Mouse (Mus musculus) stomach, embryonic 14.5 days (tissue): ENCODE data around the gene Thsd7a. TPM values are rescaled to one million over a fixed set of nuclear protein-coding genes. Genes with fewer than 3 reads are reported as not detected.
A peak's percentile ranks its signal among the peaks of the same experiment; 100 is the strongest.

Experiments
- ATAC-seq: fragments of 200-750 bp; cut with Nextera tagmentation; 2 replicates; pipeline ENCODE4 v1.8.0; 2017; ENCODE audit warnings: low read depth, moderate TSS enrichment; ENCODE audit not compliant: insufficient number of reproducible peaks, insufficient read depth, low FRiP score
- H3K27ac ChIP-seq: fragments of 300-500 bp; sonication (generic); 2 replicates; pipeline ENCODE4 v1.5.1; 2014; ENCODE audit warnings: mild to moderate bottlenecking, low read length, moderate library complexity, mixed read lengths
- H3K27me3 ChIP-seq: fragments of 300-500 bp; sonication (generic); 2 replicates; pipeline ENCODE4 v1.6.1; 2014; ENCODE audit warnings: low read length, control low read depth, mixed read lengths; ENCODE audit not compliant: control insufficient read depth, insufficient read depth
- H3K36me3 ChIP-seq: fragments of 300-500 bp; sonication (generic); 2 replicates; pipeline ENCODE4 v1.6.1; 2014; ENCODE audit warnings: mild to moderate bottlenecking, control low read depth, low read length, moderate library complexity, mixed read lengths; ENCODE audit not compliant: control insufficient read depth, insufficient read depth
- H3K4me1 ChIP-seq: fragments of 300-500 bp; sonication (generic); 2 replicates; pipeline ENCODE4 v1.6.1; 2014; ENCODE audit warnings: low read length, control low read depth, mixed read lengths; ENCODE audit not compliant: control insufficient read depth, insufficient read depth
- H3K4me2 ChIP-seq: fragments of 300-500 bp; sonication (generic); replicated peaks from 2 replicates; pipeline ENCODE4 v1.6.1; 2014; ENCODE audit warnings: low read depth, low read length, control low read depth
- H3K4me3 ChIP-seq: fragments of 300-500 bp; sonication (generic); 2 replicates; pipeline ENCODE4 v1.5.1; 2014; ENCODE audit warnings: low read depth, low read length, control low read depth
- H3K9ac ChIP-seq: fragments of 300-500 bp; sonication (generic); replicated peaks from 2 replicates; pipeline ENCODE4 v1.6.1; 2014; ENCODE audit warnings: low read depth, mild to moderate bottlenecking, control low read depth, low read length, moderate library complexity, mixed read lengths
- H3K9me3 ChIP-seq: fragments of 300-500 bp; sonication (generic); 2 replicates; pipeline ENCODE4 v1.6.1; 2016; ENCODE audit warnings: low read depth, low read length, control low read depth; ENCODE audit not compliant: control insufficient read depth
- WGBS: fragments of 180-500 bp; shearing (Covaris S2); extraction: QIAGEN DNeasy Blood & Tissue Kit; methylation state at CpG from one replicate; pipeline ENCODE4 v1.1.7; 2014; 5-methylcytosine and 5-hydroxymethylcytosine counted together
- polyA plus RNA-seq: library from polyadenylated mRNA; unstranded; fragments of >200 nt; fragmentation: Nextera tagmentation; extraction: Ambion mirVana; gene quantifications from 2 replicates; pipeline ENCODE4 v1.2.1, GENCODE M21; 2014

Thsd7a gene
- polyA plus RNA-seq, result 4.1 and 4.4 TPM in 2 replicates

DNA sequence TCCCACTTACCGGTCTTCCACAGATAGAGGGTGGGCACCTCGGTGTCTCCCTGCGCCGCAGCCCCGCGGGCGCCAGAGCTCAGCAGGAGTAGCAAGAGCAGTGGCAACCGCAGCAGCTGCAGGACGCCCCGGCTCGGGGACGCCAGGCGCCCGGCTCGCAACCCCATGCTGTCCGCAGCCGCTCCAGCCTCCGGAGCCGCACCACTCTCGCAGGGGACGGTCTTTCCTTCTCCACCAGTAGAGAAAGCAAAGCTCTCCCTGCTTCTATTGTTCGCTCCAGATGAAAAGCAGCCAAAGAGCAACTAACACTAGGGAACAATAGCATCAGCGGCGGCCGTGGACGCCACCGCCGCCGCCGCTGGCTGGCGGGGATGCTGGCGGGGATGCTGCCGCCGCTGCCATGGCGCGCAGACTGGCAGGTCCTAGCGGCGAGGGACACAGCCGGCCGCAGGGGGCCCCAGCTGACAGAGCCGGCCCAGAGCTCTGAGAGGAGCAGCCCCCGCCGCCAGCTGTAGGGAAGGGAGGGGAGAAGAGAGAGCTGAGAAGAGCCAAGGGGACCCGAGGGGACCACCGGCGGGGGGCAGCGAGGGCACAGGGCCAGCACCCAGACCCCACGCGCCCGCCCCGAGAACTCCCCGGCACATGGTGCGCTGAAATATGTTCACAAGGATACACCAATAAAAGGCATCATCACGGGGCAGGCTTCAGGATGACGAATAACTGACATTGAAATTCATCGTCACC is at the start of gene Thsd7a:
TSS of gene Thsd7a (minus strand) at position 624 of the 744 bp plus-strand sequence.
- Histone ChIP-seq H3K4me2 (peak within 1 kb of the TSS; percentile 83), H3K9me3 (no peaks in the 10 kb centered on the region), H3K27me3 (no peaks in the 10 kb centered on the region), H3K4me1 (no peaks in the 10 kb centered on the region), H3K36me3 (no peaks in the 10 kb centered on the region), H3K9ac (peak within 1 kb of the TSS; percentile 39), H3K27ac (peak within 1 kb of the TSS; percentile 11; the same call in 1 of the 2 replicates), H3K4me3 (peak within 1 kb of the TSS; percentile 47)
- WGBS, result under 1% methylated on average over 56 of the region's 56 CpGs
- peak; percentile 80 for ATAC-seq

DNA sequence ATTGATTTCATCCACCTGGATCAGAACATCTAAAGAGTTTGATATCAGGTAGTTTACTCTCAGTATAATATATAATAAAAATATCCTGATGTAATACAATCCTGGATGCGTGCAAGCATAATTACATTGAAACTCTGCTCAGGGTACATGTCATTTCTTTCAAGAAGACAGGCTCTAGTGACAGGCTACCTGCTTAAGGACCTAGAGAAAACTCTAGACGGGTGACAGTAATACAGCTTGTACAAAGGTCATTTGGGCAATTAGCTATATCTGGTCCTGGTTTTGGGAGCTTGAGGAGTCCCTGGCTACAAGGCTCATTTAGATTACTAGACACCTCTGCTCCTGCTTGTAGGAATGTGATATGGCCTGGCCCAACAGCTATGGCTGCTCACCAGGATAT is 37.9 kb upstream of the Thsd7a start:
- no peaks in the 10 kb centered on the region for H3K9me3 ChIP-seq
- no peaks in the 10 kb centered on the region for H3K27me3 ChIP-seq
- H3K4me2 ChIP-seq, result no peak overlapping the region
- no peaks in the 10 kb centered on the region for H3K36me3 ChIP-seq
- 56% methylated on average over 2 of the region's 2 CpGs for WGBS
- no peak overlapping the region for H3K27ac ChIP-seq
- H3K4me3 ChIP-seq, result no peak overlapping the region
- H3K4me1 ChIP-seq, result no peaks in the 10 kb centered on the region
- no peak for ATAC-seq
- H3K9ac ChIP-seq, result no peak overlapping the region

GRCm38 (mm10) chr6:12786378-12786982 is 37.3 kb upstream of the Thsd7a start:
- Histone ChIP-seq H3K9me3 (no peaks in the 10 kb centered on the region), H3K9ac (no peak overlapping the region), H3K27ac (no peak overlapping the region), H3K4me1 (no peaks in the 10 kb centered on the region), H3K4me3 (no peak overlapping the region), H3K4me2 (no peak overlapping the region), H3K27me3 (no peaks in the 10 kb centered on the region), H3K36me3 (no peaks in the 10 kb centered on the region)
- no peak for ATAC-seq
- 74% methylated on average over 2 of the region's 2 CpGs for WGBS

DNA sequence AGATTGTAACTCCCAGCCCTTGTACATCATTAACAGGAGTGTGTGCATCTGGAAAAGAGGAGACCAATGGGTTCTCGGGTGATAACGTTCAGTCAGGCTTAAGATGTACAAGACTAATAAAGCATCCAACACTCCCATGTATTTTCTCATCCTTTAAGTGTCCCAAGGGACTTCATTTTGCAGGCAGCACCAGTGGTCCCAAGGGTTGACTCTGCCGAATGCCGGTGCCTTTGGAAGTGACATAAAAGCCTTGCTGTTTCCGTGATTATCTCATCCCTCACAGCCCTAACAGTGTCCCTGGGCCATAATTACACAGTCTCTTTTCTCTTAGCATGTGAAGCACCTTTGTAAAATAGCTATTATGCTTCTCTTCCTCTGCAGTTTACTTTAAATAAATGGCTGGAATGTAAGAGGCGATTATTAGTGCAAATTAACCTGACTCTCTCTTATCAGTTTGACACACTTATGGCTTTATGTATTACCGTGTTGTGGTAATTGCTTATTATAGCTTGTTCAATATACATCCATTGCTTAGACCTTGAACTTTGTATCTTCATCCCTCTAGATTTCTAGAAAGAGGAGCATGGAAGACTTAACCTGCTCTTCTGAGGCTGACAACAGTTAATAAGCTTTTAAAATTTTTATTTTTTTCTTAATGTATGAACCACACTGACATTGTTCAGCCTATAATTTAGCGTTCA is 35.9 kb upstream of the Thsd7a start:
- H3K9me3 ChIP-seq, result no peaks in the 10 kb centered on the region
- H3K27me3 ChIP-seq, result no peaks in the 10 kb centered on the region
- ATAC-seq, result no peak
- H3K4me1 ChIP-seq, result no peaks in the 10 kb centered on the region
- no peak overlapping the region for H3K9ac ChIP-seq
- no peaks in the 10 kb centered on the region for H3K36me3 ChIP-seq
- no peak overlapping the region for H3K4me2 ChIP-seq
- H3K27ac ChIP-seq, result no peak overlapping the region
- 81% methylated on average over 8 of the region's 8 CpGs for WGBS
- H3K4me3 ChIP-seq, result no peak overlapping the region

GRCm38 (mm10) chr6:12772799-12773198 is 23.6 kb upstream of the Thsd7a start:
- no peaks in the 10 kb centered on the region for H3K9me3 ChIP-seq
- no peak for ATAC-seq
- no peaks in the 10 kb centered on the region for H3K36me3 ChIP-seq

DNA sequence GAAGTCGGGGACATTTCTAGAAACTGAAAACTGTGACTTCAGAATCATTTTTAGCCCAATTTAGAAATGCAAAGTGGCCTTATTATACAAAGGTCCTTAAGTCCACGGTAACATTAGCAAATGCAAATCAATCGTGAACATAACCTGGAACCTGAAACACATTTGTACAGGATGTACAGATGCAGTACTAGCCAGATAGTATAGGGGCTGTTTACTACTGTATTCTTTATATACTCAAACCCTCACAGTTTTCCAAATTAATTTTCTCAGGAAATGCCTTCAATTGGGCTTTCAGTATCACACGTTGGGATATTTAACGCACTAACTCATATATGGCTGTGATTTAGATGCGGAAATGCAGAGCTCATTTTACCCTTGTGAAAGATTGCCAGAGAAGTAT is 16.0 kb upstream of the Thsd7a start:
- ATAC-seq, result no peak

More at GRCm38 (mm10) chr6:12772799-12773198, 23.6 kb upstream of the Thsd7a start:
- no peaks in the 10 kb centered on the region for H3K4me1 ChIP-seq
- no peak overlapping the region for H3K9ac ChIP-seq
- H3K27ac ChIP-seq, result no peak overlapping the region
- no peak overlapping the region for H3K4me2 ChIP-seq
- H3K27me3 ChIP-seq, result no peaks in the 10 kb centered on the region
- H3K4me3 ChIP-seq, result no peak overlapping the region
- 65% methylated on average over 2 of the region's 2 CpGs for WGBS

GRCm38 (mm10) chr6:12764606-12765005 is 15.4 kb upstream of the Thsd7a start:
- no peaks in the 10 kb centered on the region for H3K9me3 ChIP-seq
- 84% methylated on average over 1 of the region's 1 CpGs for WGBS

More for the DNA sequence above, 16.0 kb upstream of the Thsd7a start:
- WGBS, result 83% methylated on average over 6 of the region's 6 CpGs
- H3K4me1 ChIP-seq, result no peaks in the 10 kb centered on the region
- no peak overlapping the region for H3K9ac ChIP-seq
- no peaks in the 10 kb centered on the region for H3K36me3 ChIP-seq
- H3K27me3 ChIP-seq, result no peaks in the 10 kb centered on the region
- no peaks in the 10 kb centered on the region for H3K9me3 ChIP-seq
- H3K4me2 ChIP-seq, result no peak overlapping the region
- no peak overlapping the region for H3K4me3 ChIP-seq
- H3K27ac ChIP-seq, result no peak overlapping the region

DNA sequence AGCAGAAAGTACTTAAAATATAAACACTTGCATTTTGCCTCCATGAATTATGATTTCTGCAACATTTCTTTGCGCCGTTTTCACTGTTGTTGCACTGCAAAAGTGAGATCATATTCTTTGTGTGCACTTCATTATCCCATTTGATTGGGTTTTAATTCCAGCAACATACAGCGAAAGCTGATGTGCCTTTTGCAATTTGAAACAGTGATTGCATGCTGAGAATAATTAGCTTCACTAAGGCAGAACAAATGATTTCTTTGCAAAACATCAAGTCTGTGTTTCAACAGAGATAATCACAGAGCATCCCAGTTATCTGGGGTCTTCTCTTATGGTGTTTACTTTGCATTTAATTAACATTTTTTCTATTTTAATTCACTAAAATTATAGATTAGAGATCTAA is 14.6 kb upstream of the Thsd7a start:
- H3K4me3 ChIP-seq, result no peak overlapping the region
- H3K9me3 ChIP-seq, result no peaks in the 10 kb centered on the region
- ATAC-seq, result no peak
- H3K4me2 ChIP-seq, result no peak overlapping the region
- H3K9ac ChIP-seq, result no peak overlapping the region
- H3K27ac ChIP-seq, result no peak overlapping the region
- no peaks in the 10 kb centered on the region for H3K27me3 ChIP-seq
- 84% methylated on average over 3 of the region's 3 CpGs for WGBS
- no peaks in the 10 kb centered on the region for H3K36me3 ChIP-seq
- H3K4me1 ChIP-seq, result no peaks in the 10 kb centered on the region

More at GRCm38 (mm10) chr6:12764606-12765005, 15.4 kb upstream of the Thsd7a start:
- Histone ChIP-seq H3K4me1 (no peaks in the 10 kb centered on the region), H3K36me3 (no peaks in the 10 kb centered on the region), H3K27ac (no peak overlapping the region), H3K4me3 (no peak overlapping the region), H3K4me2 (no peak overlapping the region), H3K27me3 (no peaks in the 10 kb centered on the region), H3K9ac (no peak overlapping the region)
- ATAC-seq, result no peak
